14 mouse cellular contexts compared by ENCODE assay signal in the genomic region with DNA sequence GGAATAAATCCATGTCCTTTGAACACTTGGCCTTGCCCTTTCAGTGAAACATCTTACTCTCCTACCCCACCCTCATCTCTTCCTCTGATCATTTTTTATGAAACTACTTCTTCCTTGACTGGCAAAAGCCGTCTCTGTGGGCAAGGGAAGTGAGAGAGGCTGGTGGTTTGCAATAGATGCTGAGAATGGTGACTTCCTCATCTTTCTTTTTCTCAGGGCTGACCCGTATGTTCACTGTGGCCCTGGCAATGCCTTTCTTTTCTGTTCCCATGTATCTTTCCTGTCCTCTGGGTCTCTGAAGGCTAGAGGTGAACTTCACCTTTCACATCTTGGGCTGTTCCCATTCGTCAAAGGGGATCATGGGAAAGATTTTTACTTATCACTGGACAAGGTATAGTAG.
DNase-seq lines count a peak whose midpoint lies in the region; ATAC-seq and TF ChIP-seq lines count a peak whose summit lies in the region.
"Had no signal": no experiment of that assay in that cellular context is flagged by ENCODE, and none has a peak within 500 bp of the region (broad histone marks: within the 10 kb centered on the region; RNA-seq: fewer than 3 reads in every experiment).

No protein-coding gene starts in this region.

- no peak for TF ChIP-seq CTCF in lung, postnatal 0 days (IDR thresholded peaks at IDR 0.05)
- no peak for TF ChIP-seq CTCF in gastrocnemius, adult 2 months (IDR thresholded peaks at IDR 0.05)

- WGBS in lung, postnatal 0 days: 78% methylated on average over 3 of the region's 3 CpGs

- H3K9me3 ChIP-seq in lung, postnatal 0 days (ENCODE audit: low read length): no peaks in the 10 kb centered on the region
- H3K9me3 ChIP-seq: forebrain, embryonic 13.5 days; limb, embryonic 10.5 days; midbrain, embryonic 13.5 days had no signal

- H3K9ac ChIP-seq in lung, postnatal 0 days (replicated peaks; ENCODE audit: low read depth): no peak overlapping the region
- H3K9ac ChIP-seq: forebrain, embryonic 13.5 days; midbrain, embryonic 13.5 days had no signal

- intact Hi-C loops in gastrocnemius, adult 2 months (cut with DNase I): loop anchor here (5.0 kb wide), 1 partner anchor 48 kb away; no protein-coding TSS in a partner anchor

- ATAC-seq in lung, postnatal 0 days: no peak
- peak; percentile 81 for ATAC-seq in megakaryocyte progenitor cell, adult 5-6 weeks (replicated peaks; ENCODE audit: poor library complexity)
- ATAC-seq: forebrain, embryonic 13.5 days; midbrain, embryonic 13.5 days had no signal

- no peak overlapping the region for H3K27ac ChIP-seq in lung, postnatal 0 days (ENCODE audit: low read length)
- 0 out of 2 replicates have a peak overlapping the region, but pooled peaks have one; percentile 30 for H3K27ac ChIP-seq in brown adipose tissue, adult 24 weeks (replicated peaks; ENCODE audit: low read depth, low read length)
- no peak overlapping the region for H3K27ac ChIP-seq in gastrocnemius, adult 2 months
- H3K27ac ChIP-seq: forebrain, embryonic 13.5 days; kidney, postnatal 0 days; limb, embryonic 10.5 days; midbrain, embryonic 13.5 days had no signal

- TF ChIP-seq EP300 in lung, postnatal 0 days (IDR thresholded peaks at IDR 0.05): no peak

- peak; percentile 32 for DNase-seq in lung, postnatal 0 days (ENCODE audit: low spot score)
- no peak for DNase-seq in lung, postnatal 10 days
- peak; percentile 80 for DNase-seq in splenic B cell, adult 2 months (ENCODE audit: low read depth, low spot score)
- no peak for DNase-seq in ovary, postnatal 10 days (ENCODE audit: low spot score)
- DNase-seq in gastrocnemius, adult 2 months: no peak
- DNase-seq: cerebellum, adult 9-10 months; heart, postnatal 4 days; right cerebral cortex, postnatal 4 days had no signal

- no peaks in the 10 kb centered on the region for H3K4me1 ChIP-seq in lung, postnatal 0 days (ENCODE audit: insufficient read depth, low read depth, low read length)
- H3K4me1 ChIP-seq in brown adipose tissue, adult 24 weeks (ENCODE audit: control insufficient read depth, insufficient read depth, insufficient read length, low read length): no peaks in the 10 kb centered on the region; the same call in 1 of the 2 replicates

- H3K4me2 ChIP-seq in lung, postnatal 0 days (replicated peaks; ENCODE audit: low read depth, low read length): no peak overlapping the region
- H3K4me2 ChIP-seq: forebrain, embryonic 13.5 days; midbrain, embryonic 13.5 days had no signal

- H3K4me3 ChIP-seq in lung, postnatal 0 days (ENCODE audit: low read depth, low read length): no peak overlapping the region
- H3K4me3 ChIP-seq in brown adipose tissue, adult 24 weeks (ENCODE audit: insufficient read depth, low read depth, low read length): no peak overlapping the region
- no peak overlapping the region for H3K4me3 ChIP-seq in gastrocnemius, adult 2 months
- H3K4me3 ChIP-seq: forebrain, embryonic 13.5 days; limb, embryonic 10.5 days; midbrain, embryonic 13.5 days had no signal

- H3K36me3 ChIP-seq in lung, postnatal 0 days (ENCODE audit: insufficient read depth, low read length): no peaks in the 10 kb centered on the region
- H3K36me3 ChIP-seq in splenic B cell, adult 2 months (ENCODE audit: control insufficient read depth, insufficient read depth, low read length, poor library complexity, severe bottlenecking): no peaks in the 10 kb centered on the region
- H3K36me3 ChIP-seq: limb, embryonic 10.5 days; midbrain, embryonic 13.5 days had no signal

- no peaks in the 10 kb centered on the region for H3K27me3 ChIP-seq in lung, postnatal 0 days (replicated peaks; ENCODE audit: insufficient read depth, low read length)
- no peaks in the 10 kb centered on the region for H3K27me3 ChIP-seq in splenic B cell, adult 2 months (ENCODE audit: control insufficient read depth, insufficient read depth, low read length, poor library complexity, severe bottlenecking)
- H3K27me3 ChIP-seq: forebrain, embryonic 13.5 days; midbrain, embryonic 13.5 days had no signal

Comparison
In these comparisons a context has a peak if more than half of its experiments do, and no peak if none do; other contexts are left out.
1. DNase-seq: peak in lung, postnatal 0 days (single experiment) and splenic B cell, adult 2 months (single experiment); none in lung, postnatal 10 days (single experiment), ovary, postnatal 10 days (single experiment) and gastrocnemius, adult 2 months (single experiment).